ENCODE assay signal across 8 mouse cellular contexts in the genomic region with DNA sequence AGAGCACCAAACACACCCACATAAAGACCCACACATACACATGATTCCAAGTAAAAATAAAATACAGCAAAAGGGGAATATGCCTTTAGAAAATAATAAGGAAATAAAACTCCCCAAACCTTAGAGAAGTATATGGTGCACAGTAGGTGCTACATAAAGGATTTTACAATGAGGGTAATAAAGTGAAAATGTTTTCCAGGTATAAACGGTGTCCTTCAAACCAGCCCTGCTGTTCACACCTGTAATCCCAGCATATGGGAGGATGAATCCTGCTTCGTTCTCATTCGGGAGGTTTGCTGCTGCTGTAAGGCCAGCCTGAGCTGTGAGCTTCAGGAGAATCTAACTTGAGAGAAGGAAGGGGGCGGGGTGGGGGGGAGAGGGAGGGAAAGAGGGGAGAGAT. TPM values are rescaled to one million over a fixed set of nuclear protein-coding genes. Genes with fewer than 3 reads are reported as not detected.
DNase-seq lines count a peak whose midpoint lies in the region; ATAC-seq lines count a peak whose summit lies in the region.

No protein-coding gene starts in this region.

- peak overlapping the region; percentile 51 for H3K4me3 ChIP-seq in heart, embryonic 10.5 days
- H3K4me3 ChIP-seq in liver, embryonic 12.5 days: peak overlapping the region; percentile 26; the same call in 1 of the 2 replicates

- no peak overlapping the region for H3K9ac ChIP-seq in liver, embryonic 12.5 days

- H3K4me1 ChIP-seq in heart, embryonic 10.5 days: peaks cover 13% of the 10 kb centered on the region; the same call in 1 of the 2 replicates
- H3K4me1 ChIP-seq in liver, embryonic 12.5 days: 0 out of 2 replicates have a peak, but pooled peaks cover 12% of the 10 kb centered on the region

- 0 out of 2 replicates have a peak overlapping the region, but pooled peaks have one; percentile 52 for H3K27ac ChIP-seq in heart, embryonic 10.5 days
- no peak overlapping the region for H3K27ac ChIP-seq in liver, embryonic 12.5 days

- no peak for DNase-seq in heart, embryonic 10.5 days (ENCODE audit: low spot score)
- no peak for DNase-seq in heart, adult 11 months
- DNase-seq in thymus, postnatal 25 days: peak; percentile 35
- no peak for DNase-seq in thymus, adult 18-20 months
- DNase-seq in layer of hippocampus, adult 8-10 months (ENCODE audit: low spot score in 2 of 2): no peak
- no peak for DNase-seq in gastrocnemius, adult 8-10 months (ENCODE audit: low spot score in 2 of 2)
- no peak for DNase-seq in left cerebral cortex, postnatal 10 days (ENCODE audit: extremely low spot score in 1 of 2, low spot score in 2 of 2)

- H3K27me3 ChIP-seq in heart, embryonic 10.5 days (ENCODE audit: insufficient read depth, poor library complexity, severe bottlenecking): peaks cover 27% of the 10 kb centered on the region
- H3K27me3 ChIP-seq in liver, embryonic 12.5 days (replicated peaks): peaks cover 17% of the 10 kb centered on the region

- H3K36me3 ChIP-seq in heart, embryonic 10.5 days: no peaks in the 10 kb centered on the region
- no peaks in the 10 kb centered on the region for H3K36me3 ChIP-seq in liver, embryonic 12.5 days

- intact Hi-C loops in left cerebral cortex, postnatal 10 days (cut with DNase I): no loop called here

- 5% methylated on average over 4 of the region's 4 CpGs for WGBS in heart, embryonic 10.5 days
- 7% methylated on average over 4 of the region's 4 CpGs for WGBS in liver, embryonic 12.5 days (ENCODE audit: insufficient replicate concordance)

- no peaks in the 10 kb centered on the region for H3K9me3 ChIP-seq in heart, embryonic 10.5 days
- no peaks in the 10 kb centered on the region for H3K9me3 ChIP-seq in liver, embryonic 12.5 days (replicated peaks)

- H3K4me2 ChIP-seq in liver, embryonic 12.5 days: peak overlapping the region; percentile 52

- no peak for ATAC-seq in liver, embryonic 12.5 days

RNA-seq across cellular contexts. Expression of a gene that starts 0.4 kb away (rescaled TPM):
- 0.74 and 0.79 TPM in 2 replicates for polyA plus RNA-seq in heart, embryonic 10.5 days (2016; fragmentation: Nextera tagmentation; extraction: Ambion mirVana)
- 0.38 and 0.79 TPM in 2 replicates for polyA plus RNA-seq in liver, embryonic 12.5 days (2016; fragmentation: Nextera tagmentation; extraction: Ambion mirVana)
- 1 to 10 TPM in 1 of 4 experiments, under 1 TPM in 3; 0.72 to 2.3 (median 0.93) TPM for total RNA-seq in layer of hippocampus, adult 8-10 months (2022)
- total RNA-seq in gastrocnemius, adult 8-10 months (2022): under 1 TPM; 0.24 to 0.67 (median 0.37) TPM
- total RNA-seq in left cerebral cortex, postnatal 10 days (2021): 1 to 10 TPM; 1.8 to 2.1 TPM

RNA-seq across cellular contexts. Expression of a gene that starts 9.3 kb away (rescaled TPM):
- polyA plus RNA-seq in heart, embryonic 10.5 days (2016; fragmentation: Nextera tagmentation; extraction: Ambion mirVana): 0.20 and 0.73 TPM in 2 replicates
- 0.33 and 0.38 TPM in 2 replicates for polyA plus RNA-seq in liver, embryonic 12.5 days (2016; fragmentation: Nextera tagmentation; extraction: Ambion mirVana)
- total RNA-seq in layer of hippocampus, adult 8-10 months (2022): 10 to 100 TPM; 12.6 to 18.1 (median 15.2) TPM
- 1,000 to 10,000 TPM; 1,847 to 2,398 (median 2,093) TPM for total RNA-seq in gastrocnemius, adult 8-10 months (2022)
- 1 to 10 TPM; 6.7 to 7.0 TPM for total RNA-seq in left cerebral cortex, postnatal 10 days (2021)

RNA-seq across cellular contexts. Expression of a gene that starts 21.8 kb away (rescaled TPM):
- 13.3 and 14.6 TPM in 2 replicates for polyA plus RNA-seq in heart, embryonic 10.5 days (2016; fragmentation: Nextera tagmentation; extraction: Ambion mirVana)
- 12.4 and 12.5 TPM in 2 replicates for polyA plus RNA-seq in liver, embryonic 12.5 days (2016; fragmentation: Nextera tagmentation; extraction: Ambion mirVana)
- total RNA-seq in layer of hippocampus, adult 8-10 months (2022): 10 to 100 TPM; 27.9 to 32.4 (median 29.9) TPM
- total RNA-seq in gastrocnemius, adult 8-10 months (2022): 10 to 100 TPM in 3 of 4 experiments, 1 to 10 TPM in 1; 9.9 to 11.0 (median 10.5) TPM
- 10 to 100 TPM; 25.1 to 26.0 TPM for total RNA-seq in left cerebral cortex, postnatal 10 days (2021)

RNA-seq across cellular contexts. Expression of a gene that starts 35.8 kb away (rescaled TPM):
- polyA plus RNA-seq in heart, embryonic 10.5 days (2016; fragmentation: Nextera tagmentation; extraction: Ambion mirVana): 0.51 and 0.64 TPM in 2 replicates
- polyA plus RNA-seq in liver, embryonic 12.5 days (2016; fragmentation: Nextera tagmentation; extraction: Ambion mirVana): 0.07 and 0.26 TPM in 2 replicates
- 1 to 10 TPM in 2 of 4 experiments, under 1 TPM in 2; 0.69 to 1.4 (median 0.88) TPM for total RNA-seq in layer of hippocampus, adult 8-10 months (2022)
- under 1 TPM in 3 of 4 experiments, not detected in 1; 0.21 to 0.25 (median 0.24) TPM for total RNA-seq in gastrocnemius, adult 8-10 months (2022)
- under 1 TPM; 0.58 to 0.65 TPM for total RNA-seq in left cerebral cortex, postnatal 10 days (2021)

RNA-seq across cellular contexts. Expression of a gene that starts 36.0 kb away (rescaled TPM):
- polyA plus RNA-seq in heart, embryonic 10.5 days (2016; fragmentation: Nextera tagmentation; extraction: Ambion mirVana): 1.4 and 2.7 TPM in 2 replicates
- polyA plus RNA-seq in liver, embryonic 12.5 days (2016; fragmentation: Nextera tagmentation; extraction: Ambion mirVana): 0.72 TPM in 2 replicates
- 10 to 100 TPM; 40.6 to 59.3 (median 47.8) TPM for total RNA-seq in layer of hippocampus, adult 8-10 months (2022)
- total RNA-seq in gastrocnemius, adult 8-10 months (2022): 1 to 10 TPM; 1.6 to 3.6 (median 2.6) TPM
- total RNA-seq in left cerebral cortex, postnatal 10 days (2021): 10 to 100 TPM; 37.9 TPM

Comparison
In these comparisons a context has a peak if more than half of its experiments do, and no peak if none do; other contexts are left out.
1. RNA of a gene that starts 9.3 kb away (total RNA-seq): 1,847 to 2,398 TPM in gastrocnemius, adult 8-10 months; 12.6 to 18.1 TPM in layer of hippocampus, adult 8-10 months and 6.7 to 7.0 TPM in left cerebral cortex, postnatal 10 days; every median in the first group is over 10 times any median in the second.